Mouse (Mus musculus) MEL (cell line): ENCODE data around the gene Ablim1. TPM values are rescaled to one million over a fixed set of nuclear protein-coding genes. Genes with fewer than 3 reads are reported as not detected.

Source experiments
- DNase-seq: peaks from one replicate; pipeline ENCODE4 v3.0.0; 2011; ENCODE audit warnings: low read depth, low spot score
- H3K27ac ChIP-seq: 2 replicates; pipeline ENCODE4 v1.5.1; 2012; ENCODE audit warnings: low read depth, mild to moderate bottlenecking, control low read depth, low read length, moderate library complexity; ENCODE audit not compliant: control insufficient read depth
- H3K27me3 ChIP-seq, 2 experiments: fragments of 150-350 bp in 1 of 2; sonication (generic) in 1 of 2; 2 replicates each; pipeline ENCODE4 v1.6.1; 2012; ENCODE audit warnings: low read length in 2 of 2, mild to moderate bottlenecking in 2 of 2, improper control_type of control experiment in 1 of 2, moderate library complexity in 1 of 2; ENCODE audit not compliant: insufficient read depth in 2 of 2, control insufficient read depth in 1 of 2
- H3K36me3 ChIP-seq, 2 experiments: 2 replicates each; pipeline ENCODE4 v1.6.1; 2012 to 2014; ENCODE audit warnings: low read length in 2 of 2, improper control_type of control experiment in 1 of 2, inconsistent platforms in 1 of 2, mild to moderate bottlenecking in 1 of 2; ENCODE audit not compliant: insufficient read depth in 2 of 2, control insufficient read depth in 1 of 2
- H3K4me1 ChIP-seq, 2 experiments: fragments of 150-350 bp in 1 of 2; sonication (generic) in 1 of 2; 2 replicates each; pipeline ENCODE4 v1.6.1; 2012; ENCODE audit warnings: low read length in 2 of 2, improper control_type of control experiment in 1 of 2, mild to moderate bottlenecking in 1 of 2; ENCODE audit not compliant: insufficient read depth in 2 of 2, control insufficient read depth in 1 of 2
- H3K4me3 ChIP-seq, 2 experiments: fragments of 150-350 bp in 1 of 2; sonication (generic) in 1 of 2; 2 replicates each; pipeline ENCODE4 v1.5.1; 2012; ENCODE audit warnings: low read depth in 2 of 2, low read length in 2 of 2, mild to moderate bottlenecking in 2 of 2, moderate library complexity in 2 of 2, control low read depth in 1 of 2, improper control_type of control experiment in 1 of 2; ENCODE audit not compliant: control insufficient read depth in 1 of 2, insufficient read depth in 1 of 2
- H3K79me2 ChIP-seq: 2 replicates; pipeline ENCODE4 v1.6.1; 2012; ENCODE audit warnings: mild to moderate bottlenecking, low read length, moderate library complexity; ENCODE audit not compliant: control insufficient read depth, poor library complexity, insufficient read depth
- H3K9ac ChIP-seq: 2 replicates; pipeline ENCODE4 v1.6.1; 2012; ENCODE audit warnings: low read depth, mild to moderate bottlenecking, control low read depth, low read length, moderate library complexity; ENCODE audit not compliant: control insufficient read depth, poor library complexity, severe bottlenecking
- H3K9me3 ChIP-seq: fragments of 150-350 bp; sonication (generic); replicated peaks from 2 replicates; pipeline ENCODE4 v1.6.1; 2012; ENCODE audit warnings: mild to moderate bottlenecking, low read length, improper control_type of control experiment, moderate library complexity; ENCODE audit not compliant: insufficient read depth
- BHLHE40 ChIP-seq: IDR thresholded peaks from 2 replicates; pipeline ENCODE4 v1.6.1; 2012; ENCODE audit warnings: low read depth, mild to moderate bottlenecking, inconsistent platforms, low read length, improper control_type of control experiment, borderline replicate concordance
- CHD2 ChIP-seq: IDR thresholded peaks from 2 replicates; pipeline ENCODE4 v1.6.1; 2011; ENCODE audit warnings: low read length, improper control_type of control experiment
- CTCF ChIP-seq, 3 experiments: IDR thresholded peaks in 2 of 3; conservative IDR thresholded peaks in 1 of 3; 2 replicates each; pipeline ENCODE4 v1.5.1; 2011 to 2012; ENCODE audit warnings: low read length in 3 of 3, low read depth in 2 of 3, mild to moderate bottlenecking in 2 of 3, improper control_type of control experiment in 1 of 3, inconsistent platforms in 1 of 3, mixed read lengths in 1 of 3, moderate library complexity in 1 of 3; ENCODE audit not compliant: control insufficient read depth in 1 of 3, insufficient read depth in 1 of 3, poor library complexity in 1 of 3, severe bottlenecking in 1 of 3
- E2F4 ChIP-seq: IDR thresholded peaks from 2 replicates; pipeline ENCODE4 v1.6.1; 2011; ENCODE audit warnings: low read depth, low read length, improper control_type of control experiment, borderline replicate concordance
- ELF1 ChIP-seq: IDR thresholded peaks from 2 replicates; pipeline ENCODE4 v1.6.1; 2014; ENCODE audit warnings: low read depth, mild to moderate bottlenecking, inconsistent platforms, low read length, improper control_type of control experiment, moderate library complexity
- EP300 ChIP-seq, 2 experiments: IDR thresholded peaks; 2 replicates each; pipeline ENCODE4 v1.6.1; 2011; ENCODE audit warnings: improper control_type of control experiment in 2 of 2, low read length in 2 of 2, low read depth in 1 of 2, mild to moderate bottlenecking in 1 of 2
- ETS1 ChIP-seq: IDR thresholded peaks from 2 replicates; pipeline ENCODE4 v1.6.1; 2012; ENCODE audit warnings: low read depth, mild to moderate bottlenecking, inconsistent platforms, low read length, improper control_type of control experiment, moderate library complexity
- GATA1 ChIP-seq: IDR thresholded peaks from 2 replicates; pipeline ENCODE4 v1.6.1; 2011; ENCODE audit warnings: low read depth, low read length, improper control_type of control experiment
- HCFC1 ChIP-seq: IDR thresholded peaks from 2 replicates; pipeline ENCODE4 v1.6.1; 2012; ENCODE audit warnings: low read depth, mild to moderate bottlenecking, inconsistent platforms, low read length, improper control_type of control experiment, moderate library complexity
- MAFK ChIP-seq: IDR thresholded peaks from 2 replicates; pipeline ENCODE4 v1.6.1; 2011; ENCODE audit warnings: low read depth, mild to moderate bottlenecking, low read length, improper control_type of control experiment, borderline replicate concordance
- MAX ChIP-seq: IDR thresholded peaks from 2 replicates; pipeline ENCODE4 v1.6.1; 2011; ENCODE audit warnings: low read length, improper control_type of control experiment
- MAZ ChIP-seq: IDR thresholded peaks from 2 replicates; pipeline ENCODE4 v1.6.1; 2012; ENCODE audit warnings: low read depth, mild to moderate bottlenecking, inconsistent platforms, low read length, improper control_type of control experiment
- MXI1 ChIP-seq: IDR thresholded peaks from 2 replicates; pipeline ENCODE4 v1.6.1; 2011; ENCODE audit warnings: mild to moderate bottlenecking, low read depth, low read length, improper control_type of control experiment
- MYC ChIP-seq: IDR thresholded peaks from 2 replicates; pipeline ENCODE4 v1.6.1; 2011; ENCODE audit warnings: low read depth, mild to moderate bottlenecking, low read length, improper control_type of control experiment, moderate library complexity
- NELFE ChIP-seq: IDR thresholded peaks from 2 replicates; pipeline ENCODE4 v1.6.1; 2011; ENCODE audit warnings: low read depth, low read length, improper control_type of control experiment
- NRF1 ChIP-seq: IDR thresholded peaks from 2 replicates; pipeline ENCODE4 v1.6.1; 2014; ENCODE audit warnings: low read depth, mild to moderate bottlenecking, inconsistent platforms, low read length, improper control_type of control experiment, moderate library complexity; ENCODE audit not compliant: poor library complexity, insufficient read depth, severe bottlenecking
- POLR2A ChIP-seq, 2 experiments: IDR thresholded peaks; 2 replicates each; pipeline ENCODE4 v1.6.1; 2011 to 2012; ENCODE audit warnings: low read length in 2 of 2, mild to moderate bottlenecking in 2 of 2, control low read depth in 1 of 2, improper control_type of control experiment in 1 of 2, low read depth in 1 of 2, moderate library complexity in 1 of 2; ENCODE audit not compliant: control insufficient read depth in 1 of 2, insufficient read depth in 1 of 2, poor library complexity in 1 of 2
- POLR2AphosphoS2 ChIP-seq: IDR thresholded peaks from 2 replicates; pipeline ENCODE4 v1.6.1; 2011; ENCODE audit warnings: low read length, improper control_type of control experiment
- RAD21 ChIP-seq: IDR thresholded peaks from 2 replicates; pipeline ENCODE4 v1.6.1; 2011; ENCODE audit warnings: mild to moderate bottlenecking, low read depth, low read length, improper control_type of control experiment
- RCOR1 ChIP-seq: IDR thresholded peaks from 2 replicates; pipeline ENCODE4 v1.6.1; 2012; ENCODE audit warnings: low read depth, mild to moderate bottlenecking, inconsistent platforms, low read length, improper control_type of control experiment
- SIN3A ChIP-seq: IDR thresholded peaks from 2 replicates; pipeline ENCODE4 v1.6.1; 2012; ENCODE audit warnings: low read length, improper control_type of control experiment, inconsistent platforms
- TBP ChIP-seq: IDR thresholded peaks from 2 replicates; pipeline ENCODE4 v1.8.0; 2011; ENCODE audit warnings: low read depth, low read length, improper control_type of control experiment
- TCF12 ChIP-seq: IDR thresholded peaks from 2 replicates; pipeline ENCODE4 v1.6.1; 2014; ENCODE audit warnings: low read depth, mild to moderate bottlenecking, inconsistent platforms, low read length, improper control_type of control experiment, moderate library complexity
- USF1 ChIP-seq: IDR thresholded peaks from 2 replicates; pipeline ENCODE4 v1.6.1; 2014; ENCODE audit warnings: low read depth, mild to moderate bottlenecking, inconsistent platforms, low read length, improper control_type of control experiment, moderate library complexity
- USF2 ChIP-seq, 2 experiments: IDR thresholded peaks; 2 replicates each; pipeline ENCODE4 v1.6.1; 2011 to 2012; ENCODE audit warnings: improper control_type of control experiment in 2 of 2, low read length in 2 of 2, borderline replicate concordance in 1 of 2, inconsistent platforms in 1 of 2, low read depth in 1 of 2, mild to moderate bottlenecking in 1 of 2; ENCODE audit not compliant: insufficient read depth in 1 of 2
- ZNF384 ChIP-seq: IDR thresholded peaks from 2 replicates; pipeline ENCODE4 v1.6.1; 2012; ENCODE audit warnings: low read depth, mild to moderate bottlenecking, inconsistent platforms, low read length, improper control_type of control experiment
- polyA plus RNA-seq, 2 experiments: library from polyadenylated mRNA; stranded (reverse) in 1 of 2; unstranded in 1 of 2; fragments of >175 nt in 1 of 2; fragments of >200 nt in 1 of 2; gene quantifications; 2 replicates each; pipeline versions ENCODE4 v1.2.1 to v1.2.4; 2012; ENCODE audit warnings: low replicate concordance in 2 of 2, low read depth in 1 of 2; ENCODE audit not compliant: insufficient read length in 2 of 2, insufficient read depth in 1 of 2, missing spikeins in 1 of 2
- total RNA-seq: library from RNA; depleted of rRNA; stranded (reverse); fragments of 300-350 nt; gene quantifications from 2 replicates; pipeline ENCODE4 v1.2.3, GENCODE M21; 2012

Gene Ablim1
- total and polyA plus RNA-seq, 3 experiments: not detected

DNA sequence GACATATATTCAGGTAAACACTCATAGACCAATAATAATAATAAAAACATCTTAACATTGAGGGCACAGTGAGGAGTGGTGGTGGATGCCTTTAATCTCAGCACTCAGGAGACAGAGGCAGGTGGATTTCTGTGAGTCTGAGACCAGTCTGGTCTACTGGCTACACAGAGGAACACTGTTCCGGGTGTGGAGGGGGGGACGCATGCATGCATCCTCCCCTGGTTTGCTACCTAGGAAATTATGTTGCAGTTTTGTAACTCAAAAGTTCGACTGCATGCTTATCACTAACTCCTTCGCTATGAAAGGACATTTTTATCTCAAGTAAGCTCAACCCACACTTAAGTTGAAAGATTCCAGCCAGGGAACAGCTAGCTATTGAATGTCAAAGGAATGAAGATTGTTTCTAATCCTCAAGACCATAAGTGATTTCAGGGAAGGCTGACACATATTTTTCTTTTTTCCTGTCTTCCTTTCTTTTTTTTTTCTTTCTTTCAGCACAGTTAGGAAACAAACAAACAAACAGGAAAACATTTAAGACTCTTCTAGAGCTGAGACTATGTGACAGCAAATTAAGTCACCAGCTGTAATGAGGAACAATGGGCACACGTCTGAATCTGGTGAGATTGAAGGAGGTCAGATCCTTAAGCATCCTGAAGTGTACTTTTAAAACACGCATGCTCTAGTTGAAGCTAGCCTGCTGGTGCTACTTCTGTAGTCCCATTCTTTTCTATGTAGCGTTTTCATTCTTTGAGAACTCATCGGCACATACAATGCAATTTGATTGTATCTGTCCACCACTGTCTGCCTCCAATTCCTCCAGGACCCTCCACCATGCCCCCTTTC, 26.4 kb upstream of the Ablim1 start (continued):
- TF ChIP-seq POLR2AphosphoS2 (no peak), ETS1 (0 out of 2 replicates have a peak, but pooled peaks have one; percentile 27), RCOR1 (peak; percentile 39; the same call in 1 of the 2 replicates)
- TF ChIP-seq, all 39 proteins: peak for 7

DNA sequence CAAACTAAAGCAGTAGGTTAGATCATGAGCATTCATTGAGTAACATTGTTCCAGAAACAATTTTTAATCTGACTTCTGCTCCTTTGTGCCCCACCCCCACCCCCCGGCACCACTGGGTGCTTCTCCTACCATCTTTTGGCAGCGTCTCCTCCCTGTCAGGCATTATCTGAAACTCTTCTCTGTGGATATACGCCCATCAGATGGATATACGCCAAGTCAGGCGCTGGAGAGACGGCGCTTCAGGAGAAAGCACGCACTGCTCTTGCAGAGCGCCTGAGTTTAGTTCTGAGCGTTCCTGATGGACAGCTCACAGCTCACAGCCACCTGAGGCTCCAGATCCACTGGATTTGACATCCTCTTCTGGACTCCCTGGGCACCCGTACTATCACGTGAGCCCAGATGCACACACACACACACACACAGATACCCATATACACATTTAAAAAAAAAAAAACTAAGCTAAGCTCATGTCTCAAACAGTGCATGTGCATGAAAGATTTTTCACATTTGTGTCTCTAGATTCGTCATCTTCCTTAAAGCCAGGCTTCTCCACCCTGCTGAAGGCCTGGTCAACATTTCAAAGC, 24.7 kb upstream of the Ablim1 start:
- Histone ChIP-seq H3K4me1 (peaks cover 28% of the 10 kb centered on the region in 2 experiments), H3K9ac (peak overlapping the region; percentile 31), H3K36me3 (peaks cover 0 to 28% of the 10 kb centered on the region in 2 experiments; a peak in 2 of 4 replicates), H3K4me3 (peak overlapping the region; percentile 15 to 19), H3K9me3 (no peaks in the 10 kb centered on the region), H3K27ac (peak overlapping the region; percentile 32), H3K27me3 (no peaks in the 10 kb centered on the region), H3K79me2 (no peaks in the 10 kb centered on the region)
- DNase-seq: peak; percentile 97
- peak; percentile 78 for TF ChIP-seq USF1
- peak; percentile 83 for TF ChIP-seq SIN3A
- no peak for TF ChIP-seq USF2 (IDR thresholded peaks at IDR 0.05; ENCODE audit: borderline replicate concordance in 1 of 2, insufficient read depth in 1 of 2, low read depth in 1 of 2, low read length in 2 of 2)
- TF ChIP-seq TBP: 0 out of 2 replicates have a peak, but pooled peaks have one; percentile 34
- peak; percentile 28; the same call in 1 of the 2 replicates for TF ChIP-seq HCFC1
- TF ChIP-seq MAFK: no peak
- TF ChIP-seq GATA1: peak; percentile 74
- TF ChIP-seq RAD21: no peak
- peak; percentile 69 for TF ChIP-seq MAX
- no peak for TF ChIP-seq NELFE
- TF ChIP-seq E2F4: no peak
- no peak for TF ChIP-seq POLR2AphosphoS2
- peak; percentile 89 for TF ChIP-seq MXI1
- 0 out of 2 replicates have a peak, but pooled peaks have one; percentile 19 for TF ChIP-seq ELF1
- TF ChIP-seq ETS1: peak; percentile 88
- TF ChIP-seq ZNF384: peak; percentile 76
- peak; percentile 82 for TF ChIP-seq TCF12
- TF ChIP-seq MYC: peak; percentile 58; the same call in 1 of the 2 replicates
- TF ChIP-seq NRF1: 0 out of 2 replicates have a peak, but pooled peaks have one; percentile 17
- peak; percentile 78 to 88 for TF ChIP-seq EP300 (IDR thresholded peaks at IDR 0.05; ENCODE audit: low read depth in 1 of 2, low read length in 2 of 2)
- peak; percentile 76 for TF ChIP-seq MAZ
- TF ChIP-seq CHD2: peak; percentile 62
- no peak for TF ChIP-seq POLR2A (IDR thresholded peaks at IDR 0.05; ENCODE audit: control insufficient read depth in 1 of 2, insufficient read depth in 1 of 2, low read depth in 1 of 2, low read length in 2 of 2, poor library complexity in 1 of 2)
- TF ChIP-seq RCOR1: peak; percentile 77
- TF ChIP-seq BHLHE40: peak; percentile 77
- TF ChIP-seq CTCF (IDR thresholded peaks at IDR 0.05 in 2 of 3, conservative IDR thresholded peaks at IDR 0.05 in 1 of 3; ENCODE audit: control insufficient read depth in 1 of 3, insufficient read depth in 1 of 3, low read depth in 2 of 3, low read length in 3 of 3, poor library complexity in 1 of 3, severe bottlenecking in 1 of 3): no peak
